Mouse (Mus musculus) small intestine, adult 2 months (tissue): ENCODE results near the gene Cgnl1. TPM values are rescaled to one million over a fixed set of nuclear protein-coding genes. Genes with fewer than 3 reads are reported as not detected.

Source experiments
- H3K27ac ChIP-seq: fragments of 200-500 bp; 2 replicates; pipeline ENCODE4 v1.5.1; 2012; ENCODE audit warnings: low read depth, low read length, control low read depth, inconsistent platforms; ENCODE audit not compliant: insufficient read depth
- H3K27me3 ChIP-seq: fragments of 200-500 bp; 2 replicates; pipeline ENCODE4 v1.6.1; 2012; ENCODE audit warnings: mild to moderate bottlenecking, moderate library complexity, low read length, inconsistent platforms; ENCODE audit not compliant: control insufficient read depth, insufficient read depth
- H3K36me3 ChIP-seq: fragments of 200-500 bp; 2 replicates; pipeline ENCODE4 v1.6.1; 2012; ENCODE audit warnings: mild to moderate bottlenecking, low read length, control low read depth, inconsistent platforms; ENCODE audit not compliant: control insufficient read depth, insufficient read depth
- H3K4me1 ChIP-seq: fragments of 200-500 bp; 2 replicates; pipeline ENCODE4 v1.6.1; 2012; ENCODE audit warnings: low read length, inconsistent platforms, mixed read lengths; ENCODE audit not compliant: control insufficient read depth, insufficient read depth, insufficient read length
- H3K4me3 ChIP-seq: fragments of 200-500 bp; 2 replicates; pipeline ENCODE4 v1.5.1; 2012; ENCODE audit warnings: low read depth, mild to moderate bottlenecking, control low read depth, inconsistent platforms, low read length, moderate library complexity
- CTCF ChIP-seq: fragments of 200-500 bp; IDR thresholded peaks from 2 replicates; pipeline ENCODE4 v1.5.1; 2012; ENCODE audit warnings: low read depth, mild to moderate bottlenecking, control low read depth, inconsistent platforms, low read length, moderate library complexity, mixed read lengths; ENCODE audit not compliant: insufficient replicate concordance, insufficient read length; ENCODE audit errors: extremely low read depth
- POLR2A ChIP-seq: fragments of 200-500 bp; IDR thresholded peaks from 2 replicates; pipeline ENCODE4 v1.6.1; 2012; ENCODE audit warnings: low read depth, mild to moderate bottlenecking, control low read depth, inconsistent platforms, low read length, moderate library complexity
- WGBS: fragments of 180-500 bp; shearing (Covaris S2); methylation state at CpG from one replicate; pipeline ENCODE4 v1.1.7; 2018; 5-methylcytosine and 5-hydroxymethylcytosine counted together
- polyA plus RNA-seq: library from polyadenylated mRNA; depleted of rRNA; stranded (reverse); fragments of >200 nt; gene quantifications from 2 replicates; pipeline ENCODE4 v1.2.3, GENCODE M21; 2012; rRNA removed

The Cgnl1 gene
- polyA plus RNA-seq, 1 experiment, result 1.0 TPM

GRCm38 (mm10) chr9:71588930-71589592 lies 182.3 kb downstream of the Cgnl1 start:
- Histone ChIP-seq H3K4me1 (peaks cover 45% of the 10 kb centered on the region), H3K27ac (peak overlapping the region; percentile 80), H3K4me3 (peak overlapping the region; percentile 10), H3K36me3 (no peaks in the 10 kb centered on the region; the same call in 1 of the 2 replicates), H3K27me3 (no peaks in the 10 kb centered on the region)
- TF ChIP-seq CTCF (no peak), POLR2A (no peak)
- WGBS, result 23% methylated on average over 2 of the region's 2 CpGs

GRCm38 (mm10) chr9:71586408-71586807 lies 185.0 kb downstream of the Cgnl1 start:
- 13% methylated on average over 3 of the region's 3 CpGs for WGBS
- H3K27ac ChIP-seq, result peak overlapping the region; percentile 97
- peaks cover 43% of the 10 kb centered on the region for H3K4me1 ChIP-seq
- H3K27me3 ChIP-seq, result no peaks in the 10 kb centered on the region
- H3K4me3 ChIP-seq, result no peak overlapping the region
- TF ChIP-seq POLR2A (no peak), CTCF (no peak)
- peaks cover 3% of the 10 kb centered on the region for H3K36me3 ChIP-seq

GRCm38 (mm10) chr9:71582771-71583170 lies 188.6 kb downstream of the Cgnl1 start:
- Histone ChIP-seq H3K4me3 (no peak overlapping the region), H3K4me1 (peaks cover 30% of the 10 kb centered on the region), H3K27me3 (no peaks in the 10 kb centered on the region), H3K27ac (no peak overlapping the region), H3K36me3 (peaks cover 19% of the 10 kb centered on the region)
- WGBS, result 88% methylated on average over 1 of the region's 1 CpGs
- TF ChIP-seq POLR2A (no peak), CTCF (no peak)

GRCm38 (mm10) chr9:71578896-71579564 lies 192.4 kb downstream of the Cgnl1 start:
- H3K27me3 ChIP-seq, result no peaks in the 10 kb centered on the region
- H3K4me1 ChIP-seq, result peaks cover 18% of the 10 kb centered on the region
- 23% methylated on average over 7 of the region's 7 CpGs for WGBS
- TF ChIP-seq CTCF, result no peak
- TF ChIP-seq POLR2A, result no peak
- H3K4me3 ChIP-seq, result no peak overlapping the region
- peaks cover 25% of the 10 kb centered on the region for H3K36me3 ChIP-seq
- H3K27ac ChIP-seq, result no peak overlapping the region; the same call in 1 of the 2 replicates

Other genes starting within 250 kb of the Cgnl1 start
- gene Myzap, start 179.2 kb downstream of the Cgnl1 start, polyA plus RNA-seq, result 3.5 and 14.2 TPM in 2 replicates